Mouse (Mus musculus): ENCODE results near the gene Wnt9b.

Wnt9b gene

GRCm38 (mm10) chr11:103683667-103684334, 65.8 kb downstream of the Wnt9b start:
- ATAC-seq (ENCODE audit: low TSS enrichment): no peak

All from frontal cortex, adult (tissue).